Mouse (Mus musculus): ENCODE data around the gene Zfp493.
"Not testable (repeated sequence)": the region's sequence is repeated elsewhere in the genome, so short reads cannot be mapped to it uniquely, and the experiment has no call there.

- not testable (repeated sequence) for TF ChIP-seq POLR2A, CTCF (IDR thresholded peaks at IDR 0.05; ENCODE audit: insufficient read depth, low read depth, low read length)
Observed at GRCm38 (mm10) chr13:67734391-67734790, 45.1 kb upstream of the Zfp493 start.

All from olfactory bulb, adult 2 months (tissue).